Mouse (Mus musculus) right cerebral cortex, postnatal 36 days (tissue): ENCODE results near the gene Cald1.

ENCODE experiments used
- DNase-seq, 2 experiments: peaks; one replicate each; pipeline ENCODE4 v3.0.0; 2022; ENCODE audit warnings: low spot score in 2 of 2, mixed read lengths in 1 of 2

Cald1 gene

GRCm38 (mm10) chr6:34717651-34718050, 119.4 kb downstream of the Cald1 start:
- DNase-seq: no peak

- DNase-seq: no peak
Observed at GRCm38 (mm10) chr6:34719141-34719680, 120.9 kb downstream of the Cald1 start.

GRCm38 (mm10) chr6:34720447-34720846, 122.1 kb downstream of the Cald1 start:
- no peak for DNase-seq

GRCm38 (mm10) chr6:34721740-34722139, 123.4 kb downstream of the Cald1 start:
- no peak for DNase-seq

- DNase-seq: no peak
Observed at GRCm38 (mm10) chr6:34722660-34723059, 124.4 kb downstream of the Cald1 start.

- DNase-seq: no peak
Observed at GRCm38 (mm10) chr6:34723250-34723904, 125.1 kb downstream of the Cald1 start.

GRCm38 (mm10) chr6:34725660-34726059, 127.4 kb downstream of the Cald1 start:
- DNase-seq: no peak

GRCm38 (mm10) chr6:34726104-34726503, 127.8 kb downstream of the Cald1 start:
- no peak for DNase-seq

GRCm38 (mm10) chr6:34727316-34727983, 129.2 kb downstream of the Cald1 start:
- no peak for DNase-seq

- no peak for DNase-seq
Observed at GRCm38 (mm10) chr6:34729449-34730151, 131.3 kb downstream of the Cald1 start.

GRCm38 (mm10) chr6:34731007-34731406, 132.7 kb downstream of the Cald1 start:
- no peak for DNase-seq

GRCm38 (mm10) chr6:34731529-34731928, 133.2 kb downstream of the Cald1 start:
- no peak for DNase-seq

GRCm38 (mm10) chr6:34734940-34735695, 136.8 kb downstream of the Cald1 start:
- DNase-seq: no peak

GRCm38 (mm10) chr6:34736934-34737333, 138.6 kb downstream of the Cald1 start:
- DNase-seq: no peak

- no peak for DNase-seq
Observed at GRCm38 (mm10) chr6:34743946-34744345, 145.6 kb downstream of the Cald1 start.

GRCm38 (mm10) chr6:34747846-34748245, 149.5 kb downstream of the Cald1 start:
- no peak for DNase-seq

- no peak for DNase-seq
Observed at GRCm38 (mm10) chr6:34748566-34748965, 150.3 kb downstream of the Cald1 start.

- DNase-seq: no peak
Observed at GRCm38 (mm10) chr6:34749526-34749925, 151.2 kb downstream of the Cald1 start.

- DNase-seq: no peak
Observed at GRCm38 (mm10) chr6:34750487-34751120, 152.3 kb downstream of the Cald1 start.

GRCm38 (mm10) chr6:34751625-34752024, 153.3 kb downstream of the Cald1 start:
- DNase-seq: no peak

GRCm38 (mm10) chr6:34754448-34754847, 156.1 kb downstream of the Cald1 start:
- peak; percentile 32 to 44 for DNase-seq
